Mouse (Mus musculus) hindlimb bud, embryonic 11.5 days (tissue): ENCODE data around the gene Glis2.

Source experiments
- DNase-seq: peaks from one replicate; pipeline ENCODE4 v3.0.0-alpha.2; 2012; ENCODE audit warnings: low read depth, low spot score; ENCODE audit errors: extremely low spot score

The Glis2 gene

DNA sequence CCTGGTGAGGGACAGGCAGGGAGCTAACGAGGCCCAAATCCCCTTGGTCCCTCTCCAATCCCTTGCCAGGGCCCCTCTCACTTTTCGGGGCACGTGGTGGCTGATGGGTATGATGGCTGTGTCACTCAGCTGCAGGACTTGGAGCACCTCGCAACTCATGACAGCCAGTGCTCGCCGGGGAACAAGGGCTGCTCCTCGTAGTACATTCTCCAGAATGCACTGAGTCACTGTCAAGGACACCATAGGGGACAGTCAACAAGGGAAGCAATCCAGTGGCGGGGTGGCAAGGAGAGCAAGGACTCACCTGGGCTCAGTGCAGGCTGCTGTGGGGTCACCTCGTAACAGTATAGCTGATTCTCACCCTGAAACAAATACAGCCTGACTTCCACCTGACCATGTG is 40.2 kb downstream of the Glis2 start:
- no peak for DNase-seq

DNA sequence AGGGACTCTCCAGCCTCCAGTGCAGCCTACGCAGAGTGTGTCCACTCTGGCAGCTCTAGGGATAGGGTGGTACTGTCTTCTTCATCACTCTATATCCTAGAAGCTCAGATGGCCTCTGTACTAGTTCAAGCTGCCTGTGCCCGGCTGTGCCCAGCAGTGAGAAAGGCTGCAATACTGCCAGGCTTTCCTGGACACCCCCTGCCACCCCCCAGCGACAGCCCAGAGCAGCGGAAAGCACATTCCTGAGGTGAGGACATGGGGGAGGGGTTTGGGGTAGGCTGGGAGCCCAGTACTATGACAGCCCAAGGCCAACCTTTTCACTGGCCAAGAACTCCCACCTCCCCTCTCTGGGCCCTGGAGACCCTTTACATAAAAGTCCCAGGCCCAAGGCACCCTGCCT is 41.2 kb downstream of the Glis2 start:
- no peak for DNase-seq

DNA sequence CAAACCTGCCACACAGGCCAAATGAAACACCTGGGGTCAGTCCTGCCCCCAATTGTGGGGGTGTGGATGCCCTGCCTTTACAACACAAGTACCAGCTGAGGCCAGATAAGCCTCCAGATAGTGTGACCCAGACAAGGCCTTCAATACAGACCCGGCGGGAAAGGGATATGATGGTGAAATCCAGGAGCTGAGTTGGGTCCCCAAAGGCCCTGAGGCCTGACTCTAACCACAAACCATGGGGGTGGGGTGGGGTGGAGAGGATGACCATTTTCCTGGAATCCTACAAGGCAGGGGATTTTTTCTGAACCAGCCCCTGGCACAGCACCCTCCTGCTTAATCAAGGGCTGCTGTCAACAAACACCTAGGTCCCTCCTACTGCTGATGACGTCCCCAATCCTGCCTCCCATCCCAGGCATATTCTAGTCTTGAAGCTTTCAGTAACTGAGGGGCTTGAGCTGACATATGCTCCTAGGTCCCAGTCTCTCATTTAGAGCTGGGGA is 44.4 kb downstream of the Glis2 start:
- DNase-seq = no peak

DNA sequence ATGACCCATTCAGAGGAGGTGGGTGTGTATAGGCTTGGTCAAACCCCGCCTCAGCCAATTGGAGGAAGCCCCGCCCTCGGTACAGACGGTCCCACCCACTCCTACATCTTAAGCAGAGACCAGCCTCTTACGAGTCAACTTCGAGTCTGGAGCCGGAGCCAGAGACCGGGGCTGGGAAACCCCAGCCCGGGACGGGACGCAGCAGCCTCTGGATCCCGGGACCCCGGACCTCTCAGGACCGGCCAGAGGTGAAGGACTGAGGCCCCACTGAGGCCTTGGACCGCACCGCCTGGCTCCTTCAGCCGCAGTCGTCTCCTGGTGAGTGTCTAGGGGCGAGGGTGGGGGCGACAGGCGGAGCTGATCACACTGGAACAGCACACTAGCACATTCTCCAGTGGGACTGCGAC is 45.3 kb downstream of the Glis2 start, which contains the start of the genes Vasn and Dnaja3:
Vasn (plus strand) TSS at position 111 of the 407 bp plus-strand sequence.
Dnaja3 (plus strand) TSS at position 159 of the 407 bp plus-strand sequence.
- no peak for DNase-seq

DNA sequence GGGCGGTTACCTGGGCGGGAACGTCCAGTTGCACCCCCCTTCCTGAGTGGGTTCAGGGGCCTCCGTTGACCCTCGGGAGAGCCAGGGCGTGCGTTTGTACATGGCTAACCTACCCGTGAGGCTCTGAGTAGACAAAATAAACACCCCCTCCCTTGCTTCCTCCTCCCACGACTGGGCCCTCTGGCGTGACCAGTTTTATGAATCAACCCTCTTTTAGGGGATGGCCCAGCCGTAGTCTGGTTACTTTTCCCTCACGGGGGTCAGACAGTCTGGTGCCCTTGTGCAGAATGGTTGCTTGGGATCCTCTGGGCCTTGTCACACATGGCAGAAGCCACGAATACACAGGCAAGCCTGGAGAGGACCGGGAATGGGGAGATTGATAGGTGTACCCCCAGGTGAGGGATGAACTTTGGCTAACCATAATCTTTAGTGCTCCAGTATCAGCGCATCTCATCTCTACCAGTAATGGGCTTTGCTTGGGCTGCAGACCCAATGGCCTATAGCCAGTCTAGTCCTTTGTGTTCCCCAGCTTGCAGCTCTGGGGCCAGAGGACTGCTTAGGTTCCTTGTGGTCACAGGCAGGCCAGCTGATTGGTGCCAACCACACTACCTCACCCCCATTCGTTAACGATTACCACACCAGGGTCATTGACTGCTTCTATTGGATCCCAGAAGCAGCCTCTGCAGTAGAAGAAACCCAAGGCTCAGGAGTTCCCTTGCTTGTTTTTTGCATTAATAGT is 45.9 kb downstream of the Glis2 start:
- DNase-seq = no peak

DNA sequence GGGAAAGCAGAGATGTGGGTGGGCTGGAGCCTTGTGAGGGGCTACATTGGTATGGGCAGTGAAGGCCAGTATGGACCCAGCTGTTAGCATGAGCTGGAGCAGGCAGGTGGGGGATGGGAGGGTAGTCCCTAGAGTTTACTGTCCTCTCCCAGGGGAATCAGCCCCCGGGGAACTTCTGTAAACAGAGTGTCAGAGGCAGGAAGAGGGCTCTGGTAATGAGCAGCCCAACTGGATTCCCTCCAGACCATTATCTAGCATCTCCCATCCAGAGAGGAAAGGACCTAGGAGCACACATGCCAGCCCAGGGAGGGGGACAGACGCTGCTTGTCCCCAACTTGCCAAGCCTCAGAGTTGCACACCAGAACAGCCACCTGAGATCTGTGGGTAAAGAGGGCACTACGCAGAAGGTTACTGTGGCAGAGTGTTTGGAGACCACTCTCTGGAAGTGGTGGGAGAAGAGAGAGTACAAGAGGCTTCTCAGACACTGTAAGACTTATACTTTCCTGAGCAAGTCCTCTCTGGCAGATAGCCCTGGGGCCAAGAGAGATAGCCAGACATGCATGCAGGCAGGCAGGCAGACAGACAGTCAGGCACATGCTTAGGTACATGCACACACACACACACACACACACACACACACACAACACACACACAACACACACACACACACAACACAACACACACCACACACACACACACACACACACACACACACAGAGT is 46.8 kb downstream of the Glis2 start:
- DNase-seq = no peak

DNA sequence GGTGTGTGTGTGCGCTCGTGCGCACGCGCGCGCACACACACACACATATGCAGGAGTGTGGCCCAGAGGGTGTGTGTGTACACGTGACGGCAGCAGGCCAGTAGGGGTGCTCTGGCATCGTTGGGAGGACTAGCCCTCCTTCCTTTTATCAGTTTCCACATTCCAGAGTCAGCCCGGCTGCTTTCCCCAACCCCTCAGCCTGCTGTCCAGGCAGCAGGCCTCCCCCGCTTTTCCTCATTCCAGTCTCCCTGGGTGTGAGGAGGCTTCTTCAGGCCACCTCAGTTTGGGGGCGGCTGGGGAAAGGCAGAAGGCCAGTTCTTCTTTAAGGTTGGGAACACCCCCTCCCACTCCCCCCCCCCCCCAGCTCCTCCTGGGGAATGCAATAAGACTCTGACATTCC is 47.7 kb downstream of the Glis2 start:
- DNase-seq = no peak

DNA sequence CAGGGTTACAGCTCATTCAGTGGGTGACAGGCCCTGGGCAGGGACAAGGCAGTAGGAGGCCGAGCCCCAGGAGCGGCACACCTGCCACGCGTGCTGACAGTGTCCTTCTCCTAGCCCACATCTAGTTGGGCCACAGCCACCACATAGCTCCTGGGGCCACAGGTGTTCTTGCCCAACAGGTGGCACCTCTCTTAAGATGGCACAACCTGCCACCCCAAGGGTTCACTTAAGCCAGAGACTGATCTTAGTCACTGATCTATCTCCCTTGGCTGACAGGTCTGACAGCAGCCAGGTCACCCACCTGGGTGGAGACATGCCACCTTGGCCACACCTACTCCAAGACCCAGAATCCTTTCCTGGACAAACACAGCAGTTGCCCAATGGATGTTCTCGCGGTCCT is 48.4 kb downstream of the Glis2 start:
- no peak for DNase-seq

DNA sequence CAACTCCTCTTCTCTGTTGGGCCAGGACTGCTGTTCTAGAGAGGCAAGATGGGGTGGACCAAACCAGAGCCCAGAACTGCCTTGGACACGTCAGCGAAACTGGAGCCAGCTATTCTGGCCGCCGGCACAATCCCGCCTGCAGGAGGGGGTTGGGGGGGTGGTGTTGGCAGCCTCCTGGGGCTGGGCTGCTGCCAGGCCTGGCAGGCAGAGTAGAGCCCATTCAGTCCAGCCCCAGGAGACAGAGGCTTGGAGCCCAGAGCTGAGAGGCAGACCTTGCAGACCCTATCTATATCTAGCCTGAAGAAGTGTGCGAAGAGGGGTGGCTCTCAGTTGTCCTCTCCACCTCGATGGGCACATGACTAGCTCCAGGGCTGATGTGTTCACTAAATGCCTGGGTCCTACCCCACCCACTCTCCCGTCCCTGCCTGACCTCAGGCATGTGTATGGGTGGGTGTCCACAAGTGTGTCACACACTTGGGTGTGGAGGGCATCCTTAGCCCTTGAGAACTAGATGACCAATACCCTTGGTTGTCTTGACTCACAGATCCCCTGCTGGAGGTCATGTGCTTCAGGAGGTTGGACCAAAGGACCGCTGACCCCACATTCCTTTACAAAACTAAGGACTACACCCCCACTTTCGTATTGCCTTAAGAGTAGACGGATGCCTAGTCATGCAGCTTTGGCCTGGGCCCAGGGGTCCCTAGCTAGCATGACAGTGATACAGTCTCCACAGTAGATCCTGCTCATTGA is 49.3 kb downstream of the Glis2 start:
- no peak for DNase-seq

DNA sequence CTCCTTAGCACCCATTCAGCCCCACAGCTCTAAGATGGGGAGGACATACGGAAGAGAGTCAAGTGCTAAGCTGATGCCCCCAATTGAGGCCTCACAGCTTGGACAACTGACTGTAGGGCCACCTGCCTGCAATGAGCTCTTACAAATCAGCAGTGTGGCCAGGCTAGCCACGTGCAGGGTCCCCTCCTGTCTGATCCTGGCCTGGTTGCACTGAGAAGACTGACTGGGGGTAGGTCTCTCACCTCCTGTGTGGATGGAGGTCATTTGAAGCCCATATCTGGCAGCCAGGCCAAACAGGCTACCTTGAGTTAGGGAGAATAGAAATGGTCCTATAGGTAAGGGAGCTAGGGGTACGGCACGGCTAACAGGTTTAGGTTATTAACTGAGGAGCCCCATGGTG is 51.4 kb downstream of the Glis2 start:
- no peak for DNase-seq

DNA sequence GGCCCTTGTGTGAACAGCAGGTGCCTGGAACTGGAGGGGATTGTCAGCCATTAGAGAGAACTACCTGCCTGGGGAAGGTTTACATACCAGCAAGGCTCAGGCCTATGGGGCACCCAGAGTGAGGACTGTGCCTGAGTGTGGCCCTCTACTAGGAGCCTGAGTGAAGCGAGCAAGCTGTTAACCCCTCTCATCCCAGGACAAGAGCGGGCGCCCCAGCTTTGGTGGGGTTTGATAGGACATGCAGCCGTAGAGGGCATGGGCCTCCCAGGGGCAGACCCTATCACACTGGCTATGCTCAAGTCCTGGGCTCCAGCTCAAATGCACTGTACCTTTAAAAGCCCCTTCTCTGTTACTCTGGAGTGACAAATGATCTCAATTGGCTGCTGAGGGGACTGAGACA is 52.3 kb downstream of the Glis2 start:
- no peak for DNase-seq

DNA sequence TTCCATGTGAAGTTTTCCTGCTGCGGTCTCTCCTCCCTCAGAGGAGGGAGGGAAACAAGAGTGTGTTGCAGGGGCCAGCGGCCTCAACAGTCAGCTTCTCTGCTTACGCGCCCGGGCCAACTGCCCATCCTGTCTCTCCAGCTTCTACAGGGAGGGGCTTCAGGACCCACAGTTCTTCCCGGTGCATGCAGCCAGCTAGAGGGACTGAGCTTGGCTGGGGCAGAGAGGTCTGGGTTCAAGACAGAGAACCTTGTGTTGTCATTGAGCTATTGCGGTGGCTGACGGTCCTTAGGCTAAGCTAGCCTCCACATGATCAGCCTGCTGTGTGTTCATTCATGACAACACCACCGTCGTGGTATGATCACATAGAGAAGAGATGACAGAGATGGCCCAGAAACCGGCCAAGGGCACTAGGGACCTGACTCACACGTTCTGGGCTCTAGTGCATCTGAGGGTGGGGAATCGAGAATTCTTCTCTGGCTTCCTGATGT is 53.2 kb downstream of the Glis2 start:
- no peak for DNase-seq

DNA sequence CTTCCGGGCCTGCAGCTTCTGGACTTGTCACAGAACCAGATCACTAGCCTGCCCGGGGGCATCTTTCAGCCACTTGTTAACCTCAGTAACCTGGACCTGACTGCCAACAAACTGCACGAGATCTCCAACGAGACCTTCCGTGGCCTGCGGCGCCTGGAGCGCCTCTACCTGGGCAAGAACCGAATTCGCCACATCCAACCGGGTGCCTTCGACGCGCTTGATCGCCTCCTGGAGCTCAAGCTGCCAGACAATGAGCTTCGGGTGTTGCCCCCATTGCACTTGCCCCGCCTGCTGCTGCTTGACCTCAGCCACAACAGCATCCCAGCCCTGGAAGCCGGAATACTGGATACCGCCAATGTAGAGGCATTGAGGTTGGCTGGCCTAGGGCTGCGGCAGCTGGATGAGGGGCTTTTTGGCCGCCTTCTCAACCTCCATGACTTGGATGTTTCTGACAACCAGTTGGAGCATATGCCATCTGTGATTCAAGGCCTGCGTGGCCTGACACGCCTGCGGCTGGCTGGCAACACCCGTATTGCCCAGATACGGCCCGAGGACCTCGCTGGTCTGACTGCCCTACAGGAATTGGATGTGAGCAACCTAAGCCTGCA is 54.0 kb downstream of the Glis2 start:
- DNase-seq = no peak

DNA sequence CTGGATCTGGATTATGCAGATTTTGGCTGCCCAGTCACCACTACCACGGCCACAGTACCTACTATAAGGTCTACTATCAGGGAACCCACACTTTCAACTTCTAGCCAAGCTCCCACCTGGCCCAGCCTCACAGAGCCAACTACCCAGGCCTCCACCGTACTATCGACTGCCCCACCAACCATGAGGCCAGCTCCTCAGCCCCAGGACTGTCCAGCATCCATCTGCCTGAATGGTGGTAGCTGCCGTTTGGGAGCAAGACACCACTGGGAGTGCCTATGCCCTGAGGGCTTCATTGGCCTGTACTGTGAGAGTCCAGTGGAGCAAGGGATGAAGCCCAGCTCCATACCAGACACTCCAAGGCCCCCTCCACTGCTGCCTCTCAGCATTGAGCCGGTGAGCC is 54.7 kb downstream of the Glis2 start:
- DNase-seq = no peak

DNA sequence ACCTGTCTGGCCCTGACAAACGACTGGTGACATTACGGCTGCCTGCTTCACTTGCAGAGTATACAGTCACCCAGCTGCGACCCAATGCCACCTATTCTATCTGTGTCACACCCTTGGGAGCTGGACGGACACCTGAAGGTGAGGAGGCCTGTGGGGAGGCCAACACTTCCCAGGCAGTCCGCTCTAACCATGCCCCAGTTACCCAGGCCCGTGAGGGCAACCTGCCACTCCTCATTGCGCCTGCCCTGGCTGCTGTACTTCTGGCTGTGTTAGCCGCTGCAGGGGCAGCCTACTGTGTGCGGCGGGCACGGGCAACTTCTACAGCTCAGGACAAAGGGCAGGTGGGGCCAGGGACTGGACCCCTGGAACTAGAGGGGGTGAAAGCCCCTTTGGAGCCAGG is 55.2 kb downstream of the Glis2 start:
- DNase-seq = no peak

DNA sequence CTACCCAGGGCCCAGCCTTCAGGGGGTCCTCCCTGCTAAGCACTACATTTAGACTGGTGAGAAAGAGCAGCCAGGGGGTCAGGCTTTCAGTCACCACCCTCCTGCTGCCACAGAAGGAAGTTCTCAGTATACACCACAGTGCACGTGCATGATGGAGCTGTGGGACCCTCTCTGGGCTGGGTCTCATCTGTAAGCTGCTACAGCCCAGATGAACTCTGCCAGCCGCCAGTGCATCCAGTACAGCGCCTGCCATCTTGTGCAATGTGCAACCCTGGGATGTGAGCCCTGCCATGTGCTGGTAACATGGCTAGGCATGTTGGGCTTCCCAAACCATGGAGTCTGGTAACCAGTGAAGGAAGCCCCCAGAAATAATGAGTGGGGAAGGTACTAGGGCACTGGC is 55.6 kb downstream of the Glis2 start:
- DNase-seq = no peak

DNA sequence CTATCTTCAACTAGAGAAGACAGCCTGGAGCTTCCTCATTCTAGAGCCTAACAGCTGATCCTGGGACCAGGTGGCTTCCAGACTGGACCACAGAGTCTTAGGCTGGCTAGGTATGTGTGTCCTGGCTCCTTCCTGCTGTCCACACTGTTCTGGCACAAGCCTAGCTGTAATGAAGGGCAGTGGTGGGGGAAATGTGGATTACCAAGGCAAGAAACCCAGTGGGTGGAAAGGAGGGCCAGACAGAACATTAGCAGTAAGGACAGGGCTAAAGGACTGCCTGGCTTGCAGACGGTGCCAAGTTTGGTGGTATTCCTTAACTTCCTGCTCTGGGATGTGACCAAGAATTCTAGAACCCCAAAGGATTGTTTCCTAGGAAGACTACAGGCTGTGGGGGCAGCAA is 56.6 kb downstream of the Glis2 start:
- no peak for DNase-seq

DNA sequence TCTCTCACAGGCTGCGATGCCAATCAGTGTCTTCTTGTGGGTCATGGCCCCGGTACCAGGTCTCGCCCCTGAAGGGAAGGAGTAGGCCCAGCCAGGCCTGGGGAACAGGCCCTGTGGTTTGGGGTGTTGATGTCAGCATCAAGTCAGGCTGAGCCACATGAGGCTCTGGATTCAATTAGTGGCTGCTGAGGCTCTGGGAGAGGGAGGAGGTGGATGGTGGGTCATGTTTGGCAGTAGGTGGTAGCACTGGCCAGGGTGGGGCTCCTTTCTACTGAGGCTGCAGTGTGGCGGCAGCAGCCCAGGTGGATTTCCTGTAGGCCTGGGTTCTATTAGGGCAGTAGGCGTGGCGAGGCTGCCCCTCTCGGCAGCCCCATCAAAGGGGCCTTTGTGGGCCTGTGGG is 57.1 kb downstream of the Glis2 start:
- DNase-seq = no peak

DNA sequence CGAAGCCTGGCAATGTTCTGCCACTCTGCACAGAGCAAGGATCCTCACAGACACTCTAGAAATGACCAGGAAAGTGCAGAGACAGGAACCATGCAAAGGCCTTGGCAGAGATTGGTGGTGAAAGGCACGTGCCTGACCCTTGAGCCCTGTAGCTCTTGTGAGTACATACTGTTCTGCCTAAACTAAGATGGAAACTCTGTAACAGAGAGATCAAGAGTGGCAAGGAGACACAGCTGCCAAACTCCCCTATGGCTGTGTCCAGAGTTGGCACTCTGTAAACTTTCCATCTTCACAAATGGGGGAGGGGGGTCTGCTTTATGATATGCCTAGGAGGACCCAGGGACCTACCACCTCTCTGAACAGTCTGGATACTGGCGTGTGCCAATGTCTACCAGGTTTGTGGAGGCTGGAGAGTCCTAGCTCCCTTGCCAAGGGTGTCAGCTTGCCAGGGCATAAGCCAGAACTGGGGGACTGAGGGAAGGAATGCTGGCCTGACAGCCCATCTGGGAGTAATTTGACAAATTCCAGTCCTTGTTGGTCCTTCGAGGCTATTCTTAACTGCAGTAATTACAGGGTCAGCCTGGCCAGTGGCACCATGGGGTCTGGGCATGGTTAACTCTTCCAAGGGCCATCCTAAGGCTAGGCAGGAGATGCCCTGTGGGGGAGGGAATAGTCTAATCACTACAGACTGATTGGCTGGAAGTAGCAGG is 58.3 kb downstream of the Glis2 start:
- no peak for DNase-seq

DNA sequence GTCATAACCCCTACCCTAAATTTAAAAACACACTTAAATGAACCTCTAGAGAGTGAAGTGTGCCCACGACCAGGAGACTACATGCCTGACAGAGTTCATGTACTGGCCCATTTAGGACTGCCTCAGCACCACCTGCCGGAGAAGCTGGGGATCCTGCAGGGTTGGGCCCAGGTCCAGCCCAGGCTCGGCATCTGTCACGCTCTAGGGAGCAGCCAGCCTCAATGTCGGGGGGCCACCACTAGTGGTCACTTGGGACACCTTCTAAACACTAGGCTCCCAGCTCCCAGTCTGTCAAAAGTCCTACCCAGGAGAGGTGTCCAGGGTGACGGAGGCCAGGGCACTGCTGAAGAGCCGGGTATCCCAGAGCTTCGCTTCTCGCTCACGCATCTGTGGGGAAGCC is 60.2 kb downstream of the Glis2 start:
- DNase-seq = no peak
